Mouse (Mus musculus): ENCODE measurements around the gene Baz2b. TPM values are rescaled to one million over a fixed set of nuclear protein-coding genes. Genes with fewer than 3 reads are reported as not detected.

The Baz2b gene
- polyA plus RNA-seq, 3 experiments from 2014 or later, result 18.1 to 36.0 (median 30.1) TPM

DNA sequence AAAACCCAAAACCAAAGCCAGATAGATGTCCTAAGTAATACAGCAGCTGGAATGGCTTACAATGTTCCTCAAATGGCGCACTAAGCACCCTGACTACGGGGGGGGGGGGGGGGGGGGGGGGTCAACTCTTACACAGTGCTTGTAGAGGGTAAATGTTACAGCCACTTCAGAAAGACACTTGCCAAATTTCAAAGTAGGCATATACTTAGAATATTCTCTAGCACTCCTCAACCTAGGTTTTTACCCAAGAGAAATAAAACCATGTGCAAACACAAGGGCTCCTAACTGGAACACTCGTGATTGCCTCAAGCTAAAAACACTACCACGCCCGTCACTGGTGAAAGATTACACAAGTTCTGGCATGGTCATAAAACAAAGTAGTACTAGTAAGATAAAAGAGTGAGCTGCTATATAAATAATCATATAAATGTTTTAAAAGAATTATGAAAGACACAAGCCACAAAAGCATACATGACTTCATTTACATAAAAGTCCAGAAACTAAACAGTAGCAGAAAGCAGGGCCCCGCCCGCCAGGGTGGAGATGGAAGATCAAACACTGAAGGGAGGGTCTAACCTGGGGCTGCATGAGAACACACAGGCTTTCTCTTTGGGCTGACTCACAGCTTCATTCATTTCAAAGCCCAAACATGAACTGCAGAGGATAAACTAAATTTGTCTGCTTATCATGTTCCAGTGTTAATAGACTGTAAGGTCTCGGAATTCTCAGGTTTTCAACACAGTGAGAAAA is 212.0 kb downstream of the Baz2b start:
- ATAC-seq, result no peak

GRCm38 (mm10) chr2:59996911-59997310 is 212.7 kb downstream of the Baz2b start:
- ATAC-seq, result no peak

GRCm38 (mm10) chr2:59993190-59993535 is 216.5 kb downstream of the Baz2b start:
- ATAC-seq, result no peak

- no peak for ATAC-seq
Measured at GRCm38 (mm10) chr2:59992488-59993189, 217.0 kb downstream of the Baz2b start.

- ATAC-seq, result no peak
Measured at GRCm38 (mm10) chr2:59991775-59992174, 217.9 kb downstream of the Baz2b start.

DNA sequence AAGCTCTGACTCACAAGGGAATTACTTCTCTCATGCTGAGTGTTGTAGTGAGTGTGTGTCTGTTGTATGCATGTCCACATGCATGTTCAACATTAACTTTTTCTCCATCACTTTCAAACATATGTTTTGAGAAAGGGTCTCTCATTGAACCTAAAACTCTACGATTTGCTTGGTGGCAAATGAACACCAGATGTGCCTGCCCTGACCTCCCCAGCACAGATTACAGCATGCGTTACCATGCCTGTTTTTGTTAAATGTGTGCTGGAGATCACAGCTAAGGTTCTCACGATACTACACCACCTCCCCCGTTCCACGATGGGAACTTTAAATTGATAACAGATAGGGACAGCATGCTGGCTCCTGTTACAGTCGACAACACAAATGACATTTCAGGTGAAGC is 222.1 kb downstream of the Baz2b start:
- ATAC-seq, result no peak

DNA sequence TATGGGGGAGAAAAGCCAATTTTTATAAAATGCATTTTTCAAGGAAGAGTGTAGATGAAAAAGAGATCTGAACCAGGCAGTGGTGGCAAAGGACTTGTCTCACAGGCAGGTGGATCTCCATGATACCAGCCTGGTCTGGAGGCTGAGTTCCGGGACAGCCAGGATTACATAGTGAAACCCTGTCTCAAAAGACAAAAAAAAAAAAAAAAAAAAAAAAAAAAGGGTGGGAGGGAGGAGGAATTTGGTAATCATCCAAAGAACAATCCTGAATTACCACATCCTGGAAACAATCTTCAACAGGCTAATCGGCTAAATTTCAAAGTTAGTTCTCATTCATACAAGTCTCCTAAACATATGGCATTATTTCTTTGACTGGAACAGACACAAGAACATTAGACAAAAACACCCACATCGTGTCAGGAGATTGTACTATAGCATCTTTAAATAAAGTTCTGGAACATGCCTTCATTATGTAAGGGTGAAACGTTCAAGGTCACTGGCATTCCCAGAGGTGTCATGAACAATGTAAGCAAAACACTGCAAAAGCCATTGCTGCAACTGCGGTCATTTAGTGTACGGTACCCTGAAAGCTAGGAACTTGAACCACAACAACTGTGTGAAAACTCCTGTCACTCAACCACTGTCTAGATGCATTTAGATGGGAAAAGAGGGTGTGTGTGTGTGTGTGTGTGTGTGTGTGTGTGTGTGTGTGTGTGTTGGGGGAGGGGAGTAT is 230.0 kb downstream of the Baz2b start:
- no peak for ATAC-seq

- no peak for ATAC-seq
Measured at GRCm38 (mm10) chr2:59976680-59977079, 233.0 kb downstream of the Baz2b start.

DNA sequence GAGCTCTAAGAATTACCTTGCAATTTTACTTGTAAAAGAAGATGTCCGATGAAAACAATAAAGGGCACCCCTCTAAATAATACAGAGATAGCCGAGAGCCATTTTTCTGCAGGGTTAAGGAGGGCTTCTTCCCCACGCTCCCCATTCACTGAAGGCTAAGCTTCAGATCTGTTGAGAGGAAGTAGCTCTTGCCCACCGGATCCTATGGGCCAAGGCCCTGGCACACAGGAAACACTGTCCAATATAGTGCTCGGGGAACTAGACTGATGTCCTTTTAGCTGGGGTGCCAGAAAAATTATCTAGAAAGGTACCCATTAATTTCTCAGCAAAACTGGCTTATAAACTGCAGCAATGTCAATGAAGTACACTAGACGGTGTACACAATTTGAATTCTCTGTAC is 233.9 kb downstream of the Baz2b start:
- ATAC-seq, result no peak

DNA sequence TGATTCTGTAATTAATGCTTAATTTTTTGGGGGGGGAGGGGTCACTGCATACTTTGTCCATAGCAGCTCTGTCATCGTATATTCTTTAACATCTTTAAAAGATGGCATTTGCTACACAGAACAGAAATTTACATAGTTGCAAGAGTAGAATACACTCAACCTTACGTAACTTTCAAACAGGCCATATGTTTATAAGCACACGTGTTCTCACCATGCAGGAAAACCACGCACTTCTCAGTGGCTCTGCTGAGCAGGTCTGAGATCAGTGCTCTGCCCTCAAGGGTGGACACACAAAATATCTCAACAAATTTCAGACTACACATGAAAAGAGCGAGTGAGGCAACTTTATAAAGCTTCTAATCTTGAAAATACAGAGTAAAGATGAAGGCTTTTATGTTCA is 235.7 kb downstream of the Baz2b start:
- ATAC-seq, result no peak

GRCm38 (mm10) chr2:59973104-59973641 is 236.5 kb downstream of the Baz2b start:
- ATAC-seq, result no peak

DNA sequence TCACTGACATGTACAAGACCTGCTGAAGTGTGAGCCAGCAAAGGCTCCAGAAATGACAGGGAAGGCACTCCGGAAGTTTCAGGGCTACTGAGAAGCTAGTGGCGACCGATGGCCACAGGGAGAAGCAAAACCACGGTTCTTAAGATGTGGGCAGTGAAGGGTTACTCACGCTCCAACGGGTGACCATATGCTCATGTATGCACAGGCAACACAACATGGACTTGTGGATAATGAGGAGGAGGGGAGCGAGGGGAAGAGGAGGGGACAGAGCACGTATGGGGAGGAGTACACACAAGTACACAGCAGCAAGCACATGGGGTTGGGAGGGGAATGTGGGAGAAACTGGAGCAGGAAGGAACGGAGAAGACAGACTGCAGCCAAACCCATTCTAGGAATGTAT is 239.1 kb downstream of the Baz2b start:
- ATAC-seq, result no peak

DNA sequence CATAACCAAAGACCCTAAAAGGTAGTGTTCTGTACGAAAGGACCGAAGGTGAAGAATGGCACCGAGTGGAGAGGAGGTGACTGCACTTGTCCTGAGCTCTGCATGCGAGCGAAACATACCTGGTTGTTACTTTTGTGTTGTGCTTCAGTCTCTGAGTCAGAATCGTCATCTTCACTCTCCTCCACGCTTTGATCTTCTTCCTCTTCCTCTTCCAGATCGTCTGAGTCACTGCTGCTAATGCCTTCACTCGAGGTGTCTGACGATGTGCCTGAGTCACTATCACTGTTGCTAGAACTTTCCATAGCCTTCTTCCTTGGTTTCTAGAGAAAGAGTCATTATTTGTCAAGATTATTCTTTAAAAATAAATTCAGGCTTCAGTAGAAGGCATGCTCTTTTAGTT is 240.5 kb downstream of the Baz2b start:
- ATAC-seq, result peak; percentile 89

- no peak for ATAC-seq
Measured at GRCm38 (mm10) chr2:59968593-59968992, 241.0 kb downstream of the Baz2b start.

DNA sequence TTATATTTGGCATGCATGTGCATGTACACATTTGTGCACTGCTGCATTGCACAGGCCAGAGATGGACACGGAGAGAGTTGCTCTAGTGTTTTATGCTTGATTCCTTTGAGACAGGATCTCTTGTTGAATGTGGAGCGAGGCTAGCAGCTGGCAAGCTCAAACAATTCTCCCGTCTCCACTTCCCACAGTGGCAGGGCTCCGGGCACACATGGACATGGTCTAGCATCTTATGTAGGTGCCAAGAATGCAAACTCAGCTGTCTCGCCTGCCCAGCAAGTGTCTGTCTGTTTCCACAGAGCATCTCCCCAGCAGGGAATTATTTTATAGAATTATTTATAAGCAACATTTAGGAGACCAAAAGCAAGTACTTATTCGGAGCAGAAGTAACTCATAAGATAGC is 243.2 kb downstream of the Baz2b start:
- no peak for ATAC-seq

DNA sequence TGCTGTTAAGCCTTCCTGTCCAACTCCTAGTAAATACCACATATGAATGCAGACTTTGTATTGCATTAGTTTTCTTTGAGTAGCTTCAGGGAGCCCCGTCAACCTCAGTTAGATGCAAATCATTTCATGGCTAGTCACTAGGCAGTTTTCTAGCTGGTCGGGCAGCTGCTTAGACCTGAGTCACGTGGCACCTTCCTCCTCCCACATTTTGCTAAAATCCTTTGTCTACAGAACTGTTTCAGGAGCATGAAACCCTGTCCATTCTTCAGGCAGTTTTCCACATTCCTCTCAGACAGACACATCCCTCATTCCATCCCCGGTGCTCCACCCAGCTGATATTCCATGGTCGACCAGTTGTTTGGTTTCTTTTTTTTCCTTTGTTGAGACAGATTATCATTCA is 246.6 kb downstream of the Baz2b start:
- no peak for ATAC-seq

- no peak for ATAC-seq
Measured at GRCm38 (mm10) chr2:59962579-59962978, 247.1 kb downstream of the Baz2b start.

GRCm38 (mm10) chr2:59960495-59960772 is 249.2 kb downstream of the Baz2b start:
- ATAC-seq, result no peak

DNA sequence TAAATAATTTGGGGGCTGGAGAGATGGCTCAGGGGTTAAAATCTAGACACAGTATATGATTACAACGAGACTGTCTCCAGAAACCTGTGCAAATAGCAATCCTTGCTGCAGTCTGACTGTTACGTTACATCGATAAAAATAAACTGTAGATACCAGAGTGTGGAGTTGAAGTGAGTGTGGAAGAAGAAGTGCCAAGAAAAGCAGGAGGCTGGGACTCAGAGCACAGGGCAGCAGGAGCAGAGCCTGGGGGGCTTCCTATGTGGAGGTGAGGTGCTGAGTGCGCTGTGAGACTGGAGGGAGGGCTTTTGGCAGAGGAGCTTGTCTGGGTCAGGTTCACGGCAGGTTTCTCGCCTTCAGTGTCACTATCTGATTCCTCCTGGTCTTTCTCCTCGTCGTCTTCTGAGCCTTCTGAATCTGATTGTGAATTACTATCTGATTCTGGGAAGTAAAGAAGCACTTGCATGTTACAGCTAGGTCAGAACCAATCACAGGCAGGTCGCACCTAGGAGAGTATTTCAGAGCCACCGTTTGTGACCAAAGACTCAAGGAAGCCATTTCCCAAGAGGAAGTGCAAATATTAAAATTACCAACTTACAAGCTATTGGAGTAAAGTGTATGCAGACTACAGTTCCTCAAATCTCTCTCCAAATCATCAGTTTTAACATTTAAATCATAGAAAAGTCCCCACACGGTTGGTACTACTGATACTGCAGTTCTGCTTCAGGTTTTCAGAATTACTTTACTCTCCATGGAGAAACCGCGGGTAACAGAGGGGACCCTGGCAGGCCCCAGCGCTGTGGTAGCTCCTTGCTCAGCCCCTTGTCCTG is 249.8 kb downstream of the Baz2b start:
- no peak for ATAC-seq

- no peak for ATAC-seq
Measured at GRCm38 (mm10) chr2:59958543-59958942, 251.1 kb downstream of the Baz2b start.

- no peak for ATAC-seq
Measured at GRCm38 (mm10) chr2:59955916-59956315, 253.7 kb downstream of the Baz2b start.

GRCm38 (mm10) chr2:59954791-59955190 is 254.8 kb downstream of the Baz2b start:
- ATAC-seq, result no peak
